Mouse (Mus musculus) cortical plate, adult 2 months (tissue): ENCODE measurements around the gene Ccdc38. TPM values are rescaled to one million over a fixed set of nuclear protein-coding genes. Genes with fewer than 3 reads are reported as not detected.
A peak's percentile ranks its signal among the peaks of the same experiment; 100 is the strongest.

Experiments
- H3K27ac ChIP-seq: fragments of 200-500 bp; 2 replicates; pipeline ENCODE4 v1.5.1; 2012; ENCODE audit warnings: low read length, control low read depth, inconsistent platforms; ENCODE audit not compliant: insufficient read depth
- H3K4me1 ChIP-seq: fragments of 200-500 bp; 2 replicates; pipeline ENCODE4 v1.6.1; 2011; ENCODE audit warnings: low read length; ENCODE audit not compliant: control insufficient read depth, insufficient read depth
- H3K4me3 ChIP-seq: fragments of 200-500 bp; 2 replicates; pipeline ENCODE4 v1.5.1; 2011; ENCODE audit warnings: mild to moderate bottlenecking, low read length, control low read depth; ENCODE audit not compliant: insufficient read depth
- CTCF ChIP-seq: fragments of 200-500 bp; IDR thresholded peaks from 2 replicates; pipeline ENCODE4 v1.5.1; 2011; ENCODE audit warnings: mild to moderate bottlenecking, control low read depth, low read length; ENCODE audit not compliant: insufficient read depth; ENCODE audit errors: extremely low read depth
- POLR2A ChIP-seq: fragments of 200-500 bp; IDR thresholded peaks from 2 replicates; pipeline ENCODE4 v1.6.1; 2011; ENCODE audit warnings: mild to moderate bottlenecking, low read length, control low read depth; ENCODE audit not compliant: insufficient read depth; ENCODE audit errors: extremely low read depth
- polyA plus RNA-seq: library from polyadenylated mRNA; depleted of rRNA; stranded (reverse); fragments of >200 nt; gene quantifications from 2 replicates; pipeline ENCODE4 v1.2.3, GENCODE M21; 2012

The Ccdc38 gene
- polyA plus RNA-seq, 1 experiment = not detected

GRCm38 (mm10) chr10:93594022-93594482, 53.6 kb downstream of the Ccdc38 start:
- TF ChIP-seq CTCF (peak; percentile 82), POLR2A (peak; percentile 52; the same call in 1 of the 2 replicates)
- no peaks in the 10 kb centered on the region for H3K4me1 ChIP-seq
- peak overlapping the region; percentile 38 for H3K4me3 ChIP-seq
- peak overlapping the region; percentile 18; the same call in 1 of the 2 replicates for H3K27ac ChIP-seq

- H3K4me1 ChIP-seq = no peaks in the 10 kb centered on the region
- no peak overlapping the region for H3K4me3 ChIP-seq
- TF ChIP-seq CTCF (no peak), POLR2A (no peak)
- H3K27ac ChIP-seq = no peak overlapping the region
Observed at GRCm38 (mm10) chr10:93595831-93596230, 55.4 kb downstream of the Ccdc38 start.

DNA sequence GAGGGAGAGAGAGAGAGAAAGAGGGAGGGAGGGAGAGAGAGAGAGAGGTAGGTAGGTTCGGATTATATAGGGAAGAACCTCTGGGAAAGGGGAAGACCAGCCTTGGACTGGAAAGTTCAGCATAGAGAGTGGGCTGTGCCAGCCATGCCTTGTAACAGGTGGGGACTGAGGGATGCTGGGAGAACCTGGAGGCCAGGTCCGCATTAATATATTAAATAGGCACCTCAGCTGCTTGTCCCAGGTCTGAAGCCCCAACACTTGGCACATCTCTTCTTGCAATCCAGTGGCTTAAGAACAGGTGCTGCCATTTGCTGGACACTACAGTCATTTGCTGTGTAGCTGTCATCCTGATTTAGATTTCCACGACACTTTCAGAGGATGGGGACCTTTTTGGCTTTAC, 56.2 kb downstream of the Ccdc38 start:
- H3K4me3 ChIP-seq = no peak overlapping the region
- H3K27ac ChIP-seq = no peak overlapping the region
- H3K4me1 ChIP-seq = no peaks in the 10 kb centered on the region
- TF ChIP-seq CTCF = no peak
- TF ChIP-seq POLR2A = no peak

GRCm38 (mm10) chr10:93602309-93602708, 61.9 kb downstream of the Ccdc38 start:
- H3K4me3 ChIP-seq = no peak overlapping the region
- no peaks in the 10 kb centered on the region for H3K4me1 ChIP-seq
- no peak for TF ChIP-seq POLR2A
- TF ChIP-seq CTCF = no peak
- H3K27ac ChIP-seq = no peak overlapping the region

- H3K4me1 ChIP-seq = no peaks in the 10 kb centered on the region
- TF ChIP-seq CTCF (no peak), POLR2A (no peak)
- H3K4me3 ChIP-seq = no peak overlapping the region
- H3K27ac ChIP-seq = no peak overlapping the region
Observed at GRCm38 (mm10) chr10:93603256-93603655, 62.8 kb downstream of the Ccdc38 start.

DNA sequence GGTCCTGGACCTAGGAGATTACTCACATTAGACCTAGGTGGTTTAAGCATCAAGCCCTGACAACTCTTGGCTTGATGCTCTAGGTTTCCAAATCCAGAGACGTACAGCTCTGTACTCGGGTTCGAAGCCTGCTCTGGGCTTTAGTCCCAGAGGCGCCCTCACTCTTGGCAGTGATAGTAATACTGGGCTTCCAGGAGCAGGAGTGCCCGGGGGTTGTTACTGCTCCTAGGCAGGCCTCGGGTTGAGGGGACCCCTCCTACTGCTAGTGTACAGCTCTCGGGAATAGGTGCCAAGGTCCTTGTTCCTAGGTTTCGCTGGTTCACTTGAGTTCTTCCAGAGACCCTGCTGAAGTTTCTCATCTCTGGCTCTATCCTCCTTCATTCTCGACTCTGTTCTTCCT, 65.9 kb downstream of the Ccdc38 start:
- Histone ChIP-seq H3K4me3 (no peak overlapping the region), H3K4me1 (no peaks in the 10 kb centered on the region), H3K27ac (no peak overlapping the region)
- TF ChIP-seq CTCF (no peak), POLR2A (no peak)

DNA sequence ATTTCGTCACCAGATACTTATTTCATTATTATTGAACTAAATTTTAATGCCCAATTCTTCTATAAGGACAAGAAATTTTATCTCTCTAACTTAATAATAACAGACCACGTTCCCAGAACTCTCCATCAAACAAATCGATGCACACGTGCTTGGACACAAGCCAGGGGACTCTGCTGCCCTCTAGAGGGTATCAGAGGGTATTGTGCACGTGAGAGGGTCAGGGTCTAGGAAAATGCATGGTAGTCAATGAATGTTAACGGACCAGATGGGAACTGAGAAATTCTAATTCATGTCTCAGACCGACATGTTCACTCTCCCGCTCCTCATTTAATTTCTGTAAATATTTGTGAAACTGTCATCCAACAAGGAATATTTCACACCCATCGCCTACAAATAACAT, 67.6 kb downstream of the Ccdc38 start:
- Histone ChIP-seq H3K27ac (no peak overlapping the region), H3K4me1 (no peaks in the 10 kb centered on the region), H3K4me3 (peak overlapping the region; percentile 9; the same call in 1 of the 2 replicates)
- peak; percentile 43 for TF ChIP-seq CTCF
- TF ChIP-seq POLR2A = no peak

DNA sequence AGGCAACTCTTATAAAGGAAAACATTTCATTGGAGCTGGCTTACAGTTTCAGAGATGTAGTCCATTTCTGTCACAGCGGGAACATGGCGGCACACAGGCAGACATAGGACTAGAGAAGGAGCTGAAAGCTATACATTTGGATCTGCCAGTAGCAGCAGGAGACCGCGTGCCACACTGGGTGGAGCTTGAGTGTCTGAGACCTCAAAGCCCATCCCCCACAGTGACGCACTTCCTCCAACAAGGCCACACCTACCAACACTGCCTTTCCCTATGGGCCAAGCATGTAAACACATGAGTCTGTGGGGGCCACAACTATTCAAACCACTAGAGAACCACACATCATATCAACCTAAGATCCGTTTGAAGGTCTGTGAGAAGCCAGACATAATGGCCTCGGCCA, 68.8 kb downstream of the Ccdc38 start:
- H3K4me3 ChIP-seq = no peak overlapping the region
- no peaks in the 10 kb centered on the region for H3K4me1 ChIP-seq
- no peak for TF ChIP-seq CTCF
- TF ChIP-seq POLR2A = no peak
- no peak overlapping the region for H3K27ac ChIP-seq

- Histone ChIP-seq H3K27ac (no peak overlapping the region), H3K4me3 (no peak overlapping the region), H3K4me1 (no peaks in the 10 kb centered on the region)
- TF ChIP-seq CTCF = no peak
- no peak for TF ChIP-seq POLR2A
Observed at GRCm38 (mm10) chr10:93610896-93611295, 70.5 kb downstream of the Ccdc38 start.

DNA sequence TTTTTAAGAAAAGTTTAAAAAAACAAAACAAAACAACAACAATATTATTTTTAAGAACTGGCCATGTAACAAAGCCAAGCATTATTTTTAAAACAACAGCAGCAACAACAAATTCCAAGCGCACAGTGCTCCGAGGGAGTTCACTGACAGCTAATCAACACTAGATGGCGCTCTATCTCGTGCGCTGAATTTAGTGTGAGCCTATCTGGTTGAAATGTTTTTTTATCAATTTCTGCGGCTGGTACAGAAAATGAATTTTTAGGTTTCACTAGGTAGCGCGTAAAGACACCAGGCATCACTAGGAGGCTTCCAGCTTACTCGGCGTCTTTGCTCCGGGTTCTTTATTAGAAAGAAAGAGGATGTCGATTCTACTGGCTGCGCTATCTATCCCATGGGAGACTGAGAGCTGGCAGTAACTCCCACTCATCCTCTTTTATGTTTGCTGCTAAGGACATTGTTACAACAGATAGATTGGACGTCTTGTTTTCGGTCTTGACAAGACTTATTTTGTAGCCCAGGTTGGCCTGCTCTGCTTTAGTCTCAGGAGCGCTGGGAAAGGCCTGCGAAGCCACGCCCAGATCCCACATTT, 71.1 kb downstream of the Ccdc38 start:
- TF ChIP-seq CTCF (peak; percentile 86), POLR2A (no peak)
- H3K4me1 ChIP-seq = no peaks in the 10 kb centered on the region
- no peak overlapping the region for H3K4me3 ChIP-seq
- no peak overlapping the region for H3K27ac ChIP-seq
